Mouse (Mus musculus): ENCODE data around the gene Nav3.

Nav3 gene

GRCm38 (mm10) chr10:110455838-110456493 is at the start of gene Nav3:
Nav3 (minus strand) TSS chr10:110456204.
- in situ Hi-C loops (cut with MseI, MboI), result no loop called here

DNA sequence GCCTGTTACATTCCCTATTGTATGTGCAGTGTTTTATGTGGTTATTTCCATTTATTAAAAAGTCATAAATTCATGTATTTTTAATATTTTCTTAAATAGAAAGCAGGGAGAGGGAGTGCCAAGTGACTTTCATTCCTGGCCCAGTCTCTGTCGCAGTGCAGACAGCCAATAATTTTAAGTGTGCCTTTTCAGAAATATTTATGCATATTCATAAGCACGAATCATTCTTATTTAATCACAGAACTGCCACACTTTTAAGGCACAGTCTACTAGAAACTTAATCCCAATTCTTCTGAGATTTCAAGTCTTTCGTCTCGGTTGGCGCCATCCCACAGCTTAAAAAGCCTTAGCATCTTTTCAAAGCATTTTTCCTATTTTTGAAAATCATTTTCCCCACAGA is 29.3 kb upstream of the Nav3 start:
- in situ Hi-C loops (cut with MseI, MboI), result no loop called here

DNA sequence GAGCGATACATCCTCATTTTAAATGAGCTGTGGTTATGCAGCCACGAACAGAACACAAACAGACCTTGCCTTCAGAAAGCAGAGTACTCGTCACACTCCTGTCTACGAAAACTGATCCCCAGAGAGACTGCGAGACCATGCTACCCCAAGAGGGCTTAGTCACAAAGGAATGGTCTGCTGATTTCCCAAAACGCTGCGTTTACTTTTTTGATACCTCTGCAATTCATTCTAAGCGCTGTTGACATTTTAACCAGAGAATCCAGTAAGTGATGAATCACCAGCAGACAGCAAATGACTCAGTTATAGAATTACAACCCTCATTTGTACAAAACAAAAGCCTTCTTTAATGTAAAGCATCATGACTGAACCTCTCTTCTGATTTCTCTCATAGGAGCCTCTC is 28.8 kb upstream of the Nav3 start:
- in situ Hi-C loops (cut with MseI, MboI), result no loop called here

DNA sequence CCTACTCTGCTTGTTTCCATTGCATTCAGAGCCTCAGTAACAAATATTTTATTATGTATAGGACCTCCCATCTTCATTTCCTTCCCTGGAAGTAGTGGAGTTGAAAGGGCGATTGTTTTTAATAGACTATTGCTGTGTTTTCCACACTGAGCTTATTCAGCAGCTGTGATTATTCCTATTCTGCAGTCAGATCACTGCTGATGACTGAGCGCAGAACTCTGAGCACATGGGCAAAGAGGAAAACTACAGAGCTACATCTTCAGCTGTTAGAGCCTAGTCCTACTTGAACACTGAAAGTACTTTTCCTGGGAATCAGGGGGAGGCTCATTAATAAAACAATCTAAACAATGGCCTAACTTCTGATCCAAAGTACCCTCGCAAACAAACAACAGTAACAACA is 23.2 kb upstream of the Nav3 start:
- in situ Hi-C loops (cut with MseI, MboI), result no loop called here

- in situ Hi-C loops (cut with MseI, MboI), result no loop called here
Measured at GRCm38 (mm10) chr10:110477689-110478314, 21.8 kb upstream of the Nav3 start.

GRCm38 (mm10) chr10:110474107-110474506 is 18.1 kb upstream of the Nav3 start:
- in situ Hi-C loops (cut with MseI, MboI), result no loop called here

DNA sequence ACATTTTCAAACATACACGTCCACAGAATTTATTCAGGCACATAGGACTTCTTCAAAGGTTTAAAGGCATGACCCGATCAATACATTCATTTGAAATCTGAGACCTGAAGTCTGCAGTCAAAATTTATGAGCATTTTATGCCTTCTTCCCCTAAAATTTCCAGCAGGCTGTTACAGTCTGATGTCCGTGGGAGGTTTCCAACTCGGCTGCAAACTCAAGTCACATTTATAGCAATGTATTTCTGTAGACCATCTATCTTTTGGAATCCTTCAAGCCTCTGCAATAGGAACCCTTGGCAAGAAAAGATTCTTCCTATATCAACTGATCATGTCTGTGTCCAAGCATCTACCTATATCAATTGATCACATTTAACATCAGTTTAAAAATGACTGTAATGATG is 13.4 kb upstream of the Nav3 start:
- in situ Hi-C loops (cut with MseI, MboI), result no loop called here

DNA sequence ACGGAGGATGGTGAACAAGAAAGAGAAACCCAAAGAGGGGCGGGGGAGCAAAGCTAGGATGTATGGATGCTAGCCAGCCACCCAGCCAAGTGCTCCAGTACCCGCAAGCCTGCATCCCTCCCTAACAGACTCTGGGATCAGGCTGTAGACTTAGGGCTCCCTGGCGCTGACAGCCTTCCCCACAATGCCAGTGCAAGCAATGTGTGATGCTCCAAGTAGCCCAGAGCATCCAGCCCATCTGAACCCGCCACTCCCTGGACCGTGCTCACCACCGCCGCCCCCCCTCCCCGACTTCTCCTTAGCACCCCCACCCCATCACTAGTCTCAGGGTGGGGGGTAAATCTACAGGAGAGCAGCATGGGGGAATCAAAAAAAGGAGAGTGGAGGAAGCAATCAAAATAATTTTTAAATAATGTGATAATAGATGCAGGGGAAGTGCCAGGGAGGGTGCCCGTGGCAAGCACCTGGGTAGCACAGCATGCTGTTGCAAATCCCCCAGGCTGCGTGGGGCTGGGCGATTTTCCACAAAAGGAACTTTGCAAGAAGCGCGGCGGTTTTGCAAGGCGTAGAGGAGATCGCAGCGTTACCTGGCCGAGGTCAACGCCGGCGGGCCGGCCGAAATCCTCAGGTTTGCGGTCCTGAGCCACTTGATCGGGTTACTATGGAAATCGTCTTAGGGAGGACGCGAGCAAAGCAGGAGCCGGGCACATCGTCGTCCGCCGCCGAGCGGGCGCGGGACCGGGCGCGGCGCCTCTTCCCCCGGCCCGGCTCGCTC is 754 bp downstream of the Nav3 start:
- in situ Hi-C loops (cut with MseI, MboI), result no loop called here

- in situ Hi-C loops (cut with MseI, MboI), result no loop called here
Measured at GRCm38 (mm10) chr10:110453566-110453965, 2.4 kb downstream of the Nav3 start.

DNA sequence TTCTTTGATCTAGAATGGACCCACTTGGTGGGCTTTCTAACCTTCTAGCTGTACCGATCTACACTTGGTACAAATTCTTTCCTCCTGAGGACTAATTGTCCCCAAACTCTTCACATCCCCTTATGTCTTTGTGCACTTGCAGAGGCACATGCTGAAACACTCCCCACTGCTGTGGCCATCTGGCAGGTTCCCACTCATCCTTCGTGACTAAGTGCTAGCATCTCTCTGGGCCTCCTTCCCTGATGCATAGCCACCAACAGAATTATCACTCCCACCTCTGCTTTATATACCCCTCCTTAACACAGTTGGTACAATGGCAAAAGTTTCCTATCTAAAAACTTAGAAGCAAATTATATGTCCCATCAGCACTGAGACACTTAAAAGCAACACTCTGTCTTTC is 15.6 kb downstream of the Nav3 start:
- in situ Hi-C loops (cut with MseI, MboI), result no loop called here

- in situ Hi-C loops (cut with MseI, MboI), result no loop called here
Measured at GRCm38 (mm10) chr10:110431078-110431477, 24.9 kb downstream of the Nav3 start.

DNA sequence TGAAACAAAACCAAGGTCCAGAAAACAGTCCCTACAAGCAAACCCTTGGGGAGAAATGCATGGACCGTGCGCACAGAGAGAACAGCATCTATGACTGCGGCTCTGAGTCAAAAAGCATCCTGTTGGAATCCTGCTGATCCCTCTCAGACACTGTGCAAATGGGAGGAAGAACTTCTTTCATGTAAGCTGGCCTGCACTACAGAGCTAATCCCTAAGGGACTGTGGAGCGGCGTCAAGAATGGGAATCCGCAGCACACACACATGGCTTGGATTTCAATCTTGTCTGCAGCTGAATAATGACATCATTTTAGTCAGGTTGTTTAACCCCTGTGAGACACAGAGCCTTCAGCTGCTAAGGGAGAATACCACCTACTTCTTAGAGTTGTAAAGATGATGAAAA is 26.4 kb downstream of the Nav3 start:
- in situ Hi-C loops (cut with MseI, MboI), result no loop called here

- in situ Hi-C loops (cut with MseI, MboI), result no loop called here
Measured at GRCm38 (mm10) chr10:110429052-110429451, 27.0 kb downstream of the Nav3 start.

DNA sequence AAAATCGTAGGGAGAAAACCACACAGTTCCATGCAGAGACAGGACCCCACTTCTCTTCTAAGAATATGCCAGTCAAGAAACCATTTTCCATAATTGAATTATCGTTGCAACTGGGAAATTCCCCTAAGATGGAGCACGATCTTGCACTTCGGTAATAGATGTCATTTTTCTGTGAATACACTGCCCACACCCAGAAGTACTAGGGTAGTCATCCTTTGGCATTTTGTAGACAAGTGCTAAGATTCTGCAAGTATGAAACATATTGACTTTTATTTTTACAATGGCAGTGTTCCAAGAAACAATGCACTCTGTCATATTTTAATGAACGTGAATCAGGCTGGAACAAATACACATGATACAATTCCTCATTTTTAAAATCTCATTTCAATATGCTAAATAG is 34.5 kb downstream of the Nav3 start:
- in situ Hi-C loops (cut with MseI, MboI), result no loop called here

GRCm38 (mm10) chr10:110417003-110417402 is 39.0 kb downstream of the Nav3 start:
- in situ Hi-C loops (cut with MseI, MboI), result no loop called here

DNA sequence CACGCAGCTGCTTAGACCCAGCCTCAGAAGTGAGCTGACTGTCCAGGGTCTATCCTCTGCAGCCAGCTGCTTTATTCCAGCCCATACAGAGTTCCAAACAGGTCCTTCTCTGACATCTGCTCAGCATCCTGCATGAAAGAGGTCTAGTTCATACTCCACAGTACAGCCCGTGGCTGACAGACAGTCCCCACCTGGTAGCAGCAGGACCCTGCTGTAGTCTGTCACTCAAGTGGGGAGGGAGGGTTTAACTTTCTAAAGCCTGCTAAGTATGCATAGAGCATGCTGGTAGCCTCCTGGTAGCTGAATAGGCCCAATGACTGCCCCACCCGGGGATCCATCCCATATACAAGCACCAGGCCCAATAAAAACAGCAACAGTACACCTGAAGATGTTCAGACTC is 40.4 kb downstream of the Nav3 start:
- in situ Hi-C loops (cut with MseI, MboI), result no loop called here

- in situ Hi-C loops (cut with MseI, MboI), result no loop called here
Measured at GRCm38 (mm10) chr10:110413281-110413897, 42.6 kb downstream of the Nav3 start.

GRCm38 (mm10) chr10:110402950-110403349 is 53.1 kb downstream of the Nav3 start:
- in situ Hi-C loops (cut with MseI, MboI), result no loop called here

GRCm38 (mm10) chr10:110400642-110401041 is 55.4 kb downstream of the Nav3 start:
- in situ Hi-C loops (cut with MseI, MboI), result no loop called here

- in situ Hi-C loops (cut with MseI, MboI), result no loop called here
Measured at GRCm38 (mm10) chr10:110398643-110399042, 57.4 kb downstream of the Nav3 start.

DNA sequence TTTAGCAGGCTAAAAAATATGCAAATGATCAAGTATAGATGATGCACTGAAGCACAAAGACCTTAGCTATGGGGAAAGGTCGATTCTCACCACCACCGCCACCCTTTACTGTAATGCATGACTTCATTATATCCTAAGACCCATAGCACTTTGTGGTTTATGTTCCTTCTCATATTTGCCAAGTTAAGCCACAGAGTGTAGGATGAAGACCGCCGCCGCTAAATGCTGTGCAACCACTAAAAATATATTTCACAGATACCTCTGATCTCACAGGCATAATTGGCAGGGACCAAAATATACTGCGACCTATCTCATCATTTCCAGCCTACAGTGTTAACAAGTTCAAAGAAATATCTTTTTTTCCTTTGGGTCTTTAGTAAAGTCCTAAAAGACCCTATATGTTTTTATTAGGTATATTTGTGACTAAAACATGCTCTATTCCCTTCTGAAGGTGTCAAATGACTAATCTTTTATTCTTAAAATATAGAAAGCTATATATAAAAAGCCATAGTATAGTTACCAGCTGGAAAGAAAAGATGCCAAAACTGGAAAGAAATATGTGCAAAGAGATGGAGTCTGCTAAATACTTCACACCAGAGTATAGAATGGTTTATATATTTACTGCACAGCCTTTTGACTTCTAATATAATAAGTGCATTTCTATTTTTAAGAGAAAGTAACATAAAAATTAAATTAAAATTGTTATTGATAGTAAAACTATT is 69.4 kb downstream of the Nav3 start:
- in situ Hi-C loops (cut with MseI, MboI), result no loop called here

All from mouse trophoblast stem cell (cell line).